Mouse (Mus musculus) CH12.LX (cell line): Measurements from ENCODE around the gene Galnt17. TPM values are rescaled to one million over a fixed set of nuclear protein-coding genes. Genes with fewer than 3 reads are reported as not detected.
A peak's percentile ranks its signal among the peaks of the same experiment; 100 is the strongest.

Source experiments
- DNase-seq: peaks from one replicate; pipeline ENCODE4 v3.0.0-alpha.2; 2013; ENCODE audit errors: extremely low read depth
- H3K27ac ChIP-seq: 2 replicates; pipeline ENCODE4 v1.5.1; 2012; ENCODE audit warnings: low read depth, mild to moderate bottlenecking, control low read depth, moderate library complexity; ENCODE audit not compliant: insufficient read depth
- H3K27me3 ChIP-seq: replicated peaks from 2 replicates; pipeline ENCODE3; 2012; ENCODE audit warnings: inconsistent platforms
- H3K36me3 ChIP-seq, 2 experiments: replicated peaks in 1 of 2; 2 replicates each; pipeline versions ENCODE3 to v1.6.1; 2012; ENCODE audit warnings: inconsistent platforms in 1 of 2, low read length in 1 of 2, mild to moderate bottlenecking in 1 of 2, mixed read lengths in 1 of 2, moderate library complexity in 1 of 2; ENCODE audit not compliant: control insufficient read depth in 1 of 2, insufficient read depth in 1 of 2
- H3K4me1 ChIP-seq, 2 experiments: 2 replicates each; pipeline ENCODE4 v1.6.1; 2012; ENCODE audit warnings: inconsistent platforms in 1 of 2, moderate library complexity in 1 of 2; ENCODE audit not compliant: insufficient read depth in 2 of 2, control insufficient read depth in 1 of 2
- H3K4me2 ChIP-seq: 2 replicates; pipeline ENCODE4 v1.6.1; 2012; ENCODE audit warnings: low read depth, mild to moderate bottlenecking, control low read depth; ENCODE audit not compliant: poor library complexity, insufficient read depth, severe bottlenecking
- H3K4me3 ChIP-seq, 3 experiments: fragments of 150-350 bp in 1 of 3; sonication (generic) in 1 of 3; replicated peaks in 1 of 3; 2 replicates each; pipeline versions ENCODE3 to v1.5.1; 2011 to 2012; ENCODE audit warnings: low read depth in 2 of 3, low read length in 2 of 3, mild to moderate bottlenecking in 2 of 3, moderate library complexity in 2 of 3, control low read depth in 1 of 3, improper control_type of control experiment in 1 of 3, inconsistent platforms in 1 of 3, mixed read lengths in 1 of 3; ENCODE audit not compliant: poor library complexity in 1 of 3
- H3K79me2 ChIP-seq: replicated peaks from 2 replicates; pipeline ENCODE4 v1.6.1; 2012; ENCODE audit warnings: mild to moderate bottlenecking, moderate library complexity; ENCODE audit not compliant: control insufficient read depth, poor library complexity, insufficient read depth, severe bottlenecking; ENCODE audit errors: extremely low read depth
- H3K9ac ChIP-seq: 2 replicates; pipeline ENCODE4 v1.6.1; 2012; ENCODE audit warnings: low read depth, mild to moderate bottlenecking, control low read depth, moderate library complexity; ENCODE audit not compliant: insufficient read depth
- H3K9me3 ChIP-seq: replicated peaks from 2 replicates; pipeline ENCODE3; 2012; ENCODE audit warnings: low read length, inconsistent platforms, mixed read lengths
- BHLHE40 ChIP-seq: IDR thresholded peaks from 2 replicates; pipeline ENCODE4 v1.6.1; 2011; ENCODE audit warnings: mild to moderate bottlenecking, low read depth, low read length, improper control_type of control experiment
- CHD1 ChIP-seq: IDR thresholded peaks from 2 replicates; pipeline ENCODE4 v1.6.1; 2012; ENCODE audit warnings: low read depth, low read length, improper control_type of control experiment, inconsistent platforms
- CHD2 ChIP-seq: IDR thresholded peaks from 2 replicates; pipeline ENCODE4 v1.6.1; 2011; ENCODE audit warnings: low read length, improper control_type of control experiment
- CTCF ChIP-seq, 2 experiments: IDR thresholded peaks in 1 of 2; conservative IDR thresholded peaks in 1 of 2; 2 replicates each; pipeline ENCODE4 v1.5.1; 2011 to 2012; ENCODE audit warnings: low read depth in 2 of 2, low read length in 2 of 2, improper control_type of control experiment in 1 of 2, inconsistent platforms in 1 of 2, mild to moderate bottlenecking in 1 of 2, moderate library complexity in 1 of 2
- ELF1 ChIP-seq: IDR thresholded peaks from 2 replicates; pipeline ENCODE4 v1.6.1; 2014; ENCODE audit warnings: low read depth, mild to moderate bottlenecking, inconsistent platforms, low read length, improper control_type of control experiment
- HCFC1 ChIP-seq: IDR thresholded peaks from 2 replicates; pipeline ENCODE4 v1.6.1; 2012; ENCODE audit warnings: low read depth, mild to moderate bottlenecking, inconsistent platforms, low read length, improper control_type of control experiment
- IRF4 ChIP-seq: IDR thresholded peaks from 2 replicates; pipeline ENCODE4 v1.6.1; 2014; ENCODE audit warnings: low read depth, mild to moderate bottlenecking, inconsistent platforms, low read length, improper control_type of control experiment
- JUN ChIP-seq: IDR thresholded peaks from 2 replicates; pipeline ENCODE4 v1.6.1; 2011; ENCODE audit warnings: low read depth, mild to moderate bottlenecking, low read length, improper control_type of control experiment, moderate library complexity; ENCODE audit not compliant: insufficient read depth
- MAZ ChIP-seq: IDR thresholded peaks from 2 replicates; pipeline ENCODE4 v1.6.1; 2012; ENCODE audit warnings: low read depth, mild to moderate bottlenecking, inconsistent platforms, low read length, improper control_type of control experiment, moderate library complexity
- MEF2A ChIP-seq: IDR thresholded peaks from 2 replicates; pipeline ENCODE4 v1.6.1; 2014; ENCODE audit warnings: low read depth, mild to moderate bottlenecking, inconsistent platforms, low read length, improper control_type of control experiment, borderline replicate concordance
- NELFE ChIP-seq: IDR thresholded peaks from 2 replicates; pipeline ENCODE4 v1.6.1; 2011; ENCODE audit warnings: low read depth, low read length, improper control_type of control experiment
- NRF1 ChIP-seq: IDR thresholded peaks from 2 replicates; pipeline ENCODE4 v1.6.1; 2014; ENCODE audit warnings: low read depth, mild to moderate bottlenecking, inconsistent platforms, low read length, improper control_type of control experiment, moderate library complexity
- PAX5 ChIP-seq: IDR thresholded peaks from 2 replicates; pipeline ENCODE4 v1.6.1; 2012; ENCODE audit warnings: low read length, inconsistent platforms, mixed read lengths
- POLR2A ChIP-seq: IDR thresholded peaks from 2 replicates; pipeline ENCODE4 v1.6.1; 2011; ENCODE audit warnings: low read depth, mild to moderate bottlenecking, improper control_type of control experiment, low read length
- RAD21 ChIP-seq: IDR thresholded peaks from 2 replicates; pipeline ENCODE4 v1.6.1; 2011; ENCODE audit warnings: low read depth, mild to moderate bottlenecking, low read length, improper control_type of control experiment, moderate library complexity
- SIN3A ChIP-seq: IDR thresholded peaks from 2 replicates; pipeline ENCODE4 v1.6.1; 2012; ENCODE audit warnings: low read length, improper control_type of control experiment, inconsistent platforms
- SMC3 ChIP-seq: IDR thresholded peaks from 2 replicates; pipeline ENCODE4 v1.6.1; 2011; ENCODE audit warnings: low read depth, low read length, improper control_type of control experiment
- TBP ChIP-seq: conservative IDR thresholded peaks from 2 replicates; pipeline ENCODE4 v1.6.1; 2011; ENCODE audit warnings: low read depth, low read length, improper control_type of control experiment
- USF1 ChIP-seq: IDR thresholded peaks from 2 replicates; pipeline ENCODE4 v1.6.1; 2014; ENCODE audit warnings: low read depth, mild to moderate bottlenecking, inconsistent platforms, low read length, improper control_type of control experiment
- USF2 ChIP-seq: conservative IDR thresholded peaks from 2 replicates; pipeline ENCODE4 v1.6.1; 2011; ENCODE audit warnings: low read depth, low read length, improper control_type of control experiment
- ZKSCAN1 ChIP-seq: IDR thresholded peaks from 2 replicates; pipeline ENCODE4 v1.6.1; 2012; ENCODE audit warnings: low read depth, inconsistent platforms, low read length, improper control_type of control experiment, borderline replicate concordance
- ZMIZ1 ChIP-seq: IDR thresholded peaks from 2 replicates; pipeline ENCODE4 v1.6.1; 2012; ENCODE audit warnings: low read depth, mild to moderate bottlenecking, inconsistent platforms, low read length, improper control_type of control experiment
- dilution Hi-C: fragments of 300-500 bp; cut with MboI; formaldehyde crosslinking; loops from 2 replicates; pipeline ENCODE4 v1.14.3; 2020; ENCODE audit warnings: low sequenced_read_pairs; ENCODE audit not compliant: extremely low pct_unique_long_range_greater_than_20kb, extremely low pct_ligation_motif_present
- in situ Hi-C: fragments of 300-500 bp; cut with MboI; formaldehyde crosslinking; loops from 3 replicates; pipeline ENCODE4 v1.14.3; 2019; ENCODE audit warnings: low sequenced_read_pairs, low pct_ligation_motif_present, low pct_unique_long_range_greater_than_20kb, mixed read lengths
- polyA plus RNA-seq: library from polyadenylated mRNA; unstranded; fragments of >175 nt; gene quantifications from 2 replicates; pipeline ENCODE4 v1.2.1, GENCODE M21; 2012; ENCODE audit warnings: low read depth; ENCODE audit not compliant: insufficient read length
- total RNA-seq, 2 experiments: library from RNA; depleted of rRNA; stranded (reverse); fragments of 300-350 nt in 1 of 2; fragments of >200 nt in 1 of 2; gene quantifications; 2 replicates each; pipeline ENCODE4 v1.2.3; 2012 to 2014

The Galnt17 gene
- total and polyA plus RNA-seq, 3 experiments = 0.09 TPM; not detected in 2

DNA sequence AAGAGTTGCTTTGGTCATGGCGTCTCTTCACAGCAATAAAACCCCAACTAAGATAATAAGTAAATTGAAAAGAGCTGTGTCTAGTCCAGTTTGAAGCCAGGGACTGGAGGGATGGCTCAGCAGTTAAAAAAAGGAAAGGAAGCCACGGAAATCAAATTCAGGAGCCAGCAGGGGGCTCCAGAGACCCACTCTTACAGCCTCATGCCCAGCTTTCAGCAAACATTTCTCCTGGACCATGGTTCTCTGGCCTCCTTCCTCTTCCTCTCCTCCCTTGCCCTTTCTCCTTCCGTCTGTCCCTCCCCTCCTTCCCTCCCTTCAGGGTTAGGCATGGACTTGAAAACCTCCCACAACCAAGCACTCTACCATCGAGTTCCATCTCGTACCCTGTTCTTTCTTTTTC, 446.0 kb downstream of the Galnt17 start:
- Histone ChIP-seq H3K9me3 (peaks cover 31% of the 10 kb centered on the region), H3K4me2 (no peak overlapping the region), H3K36me3 (peaks cover 0 to 7% of the 10 kb centered on the region in 2 experiments), H3K4me1 (peaks cover 3 to 11% of the 10 kb centered on the region in 2 experiments; a peak in 1 of 4 replicates), H3K27me3 (no peaks in the 10 kb centered on the region), H3K9ac (no peak overlapping the region), H3K4me3 (peak overlapping the region in 2 of 3 experiments; percentile 47 to 68), H3K79me2 (no peaks in the 10 kb centered on the region), H3K27ac (no peak overlapping the region)
- TF ChIP-seq PAX5 (no peak), RAD21 (peak; percentile 56), CTCF (conservative IDR thresholded peaks at IDR 0.05 in 1 of 2, IDR thresholded peaks at IDR 0.05 in 1 of 2; ENCODE audit: low read depth in 2 of 2, low read length in 2 of 2) (peak in 1 of 2 experiments; percentile 59; a peak in 2 of 4 replicates), NRF1 (no peak), SMC3 (peak; percentile 34; the same call in 1 of the 2 replicates)
- DNase-seq = peak; percentile 34
- dilution Hi-C loops = no loop called here
- in situ Hi-C loops = loop anchor here (25.0 kb wide), 2 partner anchors 350 to 575 kb away; no protein-coding TSS in a partner anchor

- in situ Hi-C loops = loop anchor here (10.0 to 25.0 kb wide), 6 partner anchors 95 to 578 kb away; no protein-coding TSS in a partner anchor
- dilution Hi-C loops = no loop called here
These were observed 448.6 kb downstream of the Galnt17 start for GRCm38 (mm10) chr5:130859736-130860135.

DNA sequence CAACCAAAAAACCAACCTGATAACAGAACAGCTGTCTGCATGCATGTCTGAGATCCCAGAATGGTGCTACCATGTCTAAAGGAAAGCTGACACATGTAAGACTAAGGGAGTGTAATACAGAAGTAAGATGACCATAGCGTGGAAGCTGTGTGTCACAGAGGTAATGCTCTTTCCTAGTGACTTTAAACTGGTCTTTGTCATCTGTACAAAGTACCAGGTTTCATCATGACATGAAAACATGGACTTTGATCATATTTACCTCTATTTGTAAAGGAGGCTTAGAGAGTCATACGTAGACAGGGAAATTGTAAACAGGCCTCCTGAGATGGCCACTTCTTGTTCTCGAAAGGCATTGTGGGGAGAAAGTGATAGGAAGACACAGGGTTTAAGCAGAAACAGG, 449.6 kb downstream of the Galnt17 start:
- H3K36me3 ChIP-seq = peaks cover 0 to 2% of the 10 kb centered on the region in 2 experiments

More at GRCm38 (mm10) chr5:130859736-130860135, 448.6 kb downstream of the Galnt17 start:
- Histone ChIP-seq H3K4me2 (no peak overlapping the region), H3K9me3 (peaks cover 38% of the 10 kb centered on the region), H3K27me3 (no peaks in the 10 kb centered on the region), H3K79me2 (no peaks in the 10 kb centered on the region), H3K4me3 (no peak overlapping the region), H3K4me1 (peaks cover 3 to 11% of the 10 kb centered on the region in 2 experiments; a peak in 1 of 4 replicates), H3K27ac (no peak overlapping the region), H3K36me3 (peaks cover 0 to 4% of the 10 kb centered on the region in 2 experiments), H3K9ac (no peak overlapping the region)
- peak in 1 of 2 experiments; percentile 38; a peak in 2 of 4 replicates for TF ChIP-seq CTCF (conservative IDR thresholded peaks at IDR 0.05 in 1 of 2, IDR thresholded peaks at IDR 0.05 in 1 of 2; ENCODE audit: low read depth in 2 of 2, low read length in 2 of 2)
- no peak for TF ChIP-seq ZKSCAN1
- TF ChIP-seq SIN3A = no peak
- no peak for DNase-seq

More for the DNA sequence above, 449.6 kb downstream of the Galnt17 start:
- no peak overlapping the region for H3K27ac ChIP-seq
- TF ChIP-seq ELF1 (no peak), BHLHE40 (no peak), CTCF (conservative IDR thresholded peaks at IDR 0.05 in 1 of 2, IDR thresholded peaks at IDR 0.05 in 1 of 2; ENCODE audit: low read depth in 2 of 2, low read length in 2 of 2) (no peak), USF2 (no peak), MAZ (no peak), IRF4 (no peak), CHD2 (no peak), HCFC1 (no peak), MEF2A (no peak), POLR2A (no peak), USF1 (no peak), ZMIZ1 (no peak), CHD1 (no peak), NELFE (no peak), SIN3A (no peak), JUN (no peak), ZKSCAN1 (no peak), TBP (no peak)
- H3K79me2 ChIP-seq = no peaks in the 10 kb centered on the region
- no peak overlapping the region for H3K4me3 ChIP-seq
- dilution Hi-C loops = no loop called here
- no peak for DNase-seq
- peaks cover 42% of the 10 kb centered on the region for H3K9me3 ChIP-seq
- no peak overlapping the region for H3K9ac ChIP-seq
- peaks cover 3 to 11% of the 10 kb centered on the region in 2 experiments; a peak in 1 of 4 replicates for H3K4me1 ChIP-seq
- H3K27me3 ChIP-seq = no peaks in the 10 kb centered on the region
- in situ Hi-C loops = loop anchor here (10.0 to 25.0 kb wide), 6 partner anchors 94 to 579 kb away; no protein-coding TSS in a partner anchor
- no peak overlapping the region for H3K4me2 ChIP-seq
